Mouse (Mus musculus): ENCODE results near the gene Rdh19. TPM values are rescaled to one million over a fixed set of nuclear protein-coding genes. Genes with fewer than 3 reads are reported as not detected.
"Not testable (repeated sequence)": the region's sequence is repeated elsewhere in the genome, so short reads cannot be mapped to it uniquely, and the experiment has no call there.

Rdh19 gene
- total RNA-seq (2015) (not detected in 2 replicates), total RNA-seq (2017) (not detected in 2 replicates)

DNA sequence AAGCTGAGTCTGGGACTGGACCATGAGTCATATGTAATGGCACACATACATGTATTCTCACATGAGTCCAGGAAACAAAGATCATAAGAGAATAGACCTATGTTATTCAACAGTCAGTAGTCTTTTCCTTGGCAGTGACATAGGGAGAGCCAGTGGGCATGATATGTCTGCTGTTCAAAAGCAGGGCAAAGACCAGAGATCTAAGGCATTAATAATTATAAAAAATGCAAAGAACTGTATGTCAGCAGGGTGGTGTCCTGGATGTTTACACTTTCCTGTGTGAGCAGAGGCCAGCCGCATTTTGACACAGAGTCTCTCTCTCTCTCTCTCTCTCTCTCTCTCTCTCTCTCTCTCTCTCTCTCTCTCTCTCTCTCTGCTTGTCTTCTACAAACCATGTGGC lies at the start of gene Rdh19:
Rdh19 (plus strand) TSS at position 301 of the 400 bp plus-strand sequence.
- no peak for ATAC-seq (replicated peaks; ENCODE audit: poor library complexity)

- ATAC-seq (replicated peaks; ENCODE audit: poor library complexity), result no peak
Observed at GRCm38 (mm10) chr10:127800891-127801290, 48.8 kb upstream of the Rdh19 start, which contains the start of gene Rdh16. Rdh16 (plus strand) TSS chr10:127801152.

DNA sequence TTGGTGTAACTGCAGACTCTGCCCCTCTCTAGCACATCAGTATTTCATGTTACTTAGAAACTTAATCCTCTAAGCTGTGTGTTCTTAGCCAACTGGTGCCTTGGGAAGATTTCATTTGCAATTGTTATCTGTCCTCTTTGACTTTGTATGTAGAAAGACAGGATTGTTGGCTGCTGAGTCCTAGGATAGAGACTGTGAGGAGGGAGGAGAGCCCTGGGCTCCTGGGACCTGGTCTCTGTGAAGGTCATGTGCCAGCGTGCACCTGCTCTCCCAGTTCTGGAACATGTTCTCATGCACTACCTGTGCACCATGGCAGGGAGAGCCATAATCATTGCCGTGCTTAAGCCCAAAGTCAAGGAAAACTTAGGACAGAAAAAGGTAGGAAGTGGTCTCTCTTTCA lies 48.1 kb upstream of the Rdh19 start:
- ATAC-seq (replicated peaks; ENCODE audit: poor library complexity), result no peak

- no peak for ATAC-seq (replicated peaks; ENCODE audit: poor library complexity)
Observed at GRCm38 (mm10) chr10:127802236-127802635, 47.5 kb upstream of the Rdh19 start.

GRCm38 (mm10) chr10:127804416-127804815 lies 45.3 kb upstream of the Rdh19 start:
- no peak for ATAC-seq (replicated peaks; ENCODE audit: poor library complexity)

GRCm38 (mm10) chr10:127815888-127816287 lies 33.8 kb upstream of the Rdh19 start:
- ATAC-seq (replicated peaks; ENCODE audit: poor library complexity), result no peak

GRCm38 (mm10) chr10:127817268-127817910 lies 32.3 kb upstream of the Rdh19 start:
- ATAC-seq (replicated peaks; ENCODE audit: poor library complexity), result not testable (repeated sequence)

GRCm38 (mm10) chr10:127821806-127822205 lies 27.9 kb upstream of the Rdh19 start:
- not testable (repeated sequence) for ATAC-seq (replicated peaks; ENCODE audit: poor library complexity)

DNA sequence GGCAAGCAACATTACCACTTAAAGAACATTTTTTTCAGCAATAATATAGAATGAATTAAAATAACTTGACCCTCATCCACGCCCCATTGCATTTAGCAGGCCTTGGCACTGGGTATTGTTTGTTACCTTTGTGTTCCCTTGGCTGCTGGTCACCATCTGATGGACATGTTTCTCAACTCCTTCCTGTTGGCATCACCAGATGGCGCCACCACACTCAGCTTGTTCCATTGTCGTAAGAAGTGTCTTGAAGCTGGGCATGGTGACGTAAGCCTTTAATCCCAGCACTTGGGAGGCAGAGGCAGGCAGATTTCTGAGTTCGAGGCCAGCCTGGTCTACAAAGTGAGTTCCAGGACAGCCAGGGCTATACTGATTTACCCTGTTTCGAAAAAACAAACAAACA lies 24.3 kb upstream of the Rdh19 start:
- ATAC-seq (replicated peaks; ENCODE audit: poor library complexity), result peak; percentile 73

DNA sequence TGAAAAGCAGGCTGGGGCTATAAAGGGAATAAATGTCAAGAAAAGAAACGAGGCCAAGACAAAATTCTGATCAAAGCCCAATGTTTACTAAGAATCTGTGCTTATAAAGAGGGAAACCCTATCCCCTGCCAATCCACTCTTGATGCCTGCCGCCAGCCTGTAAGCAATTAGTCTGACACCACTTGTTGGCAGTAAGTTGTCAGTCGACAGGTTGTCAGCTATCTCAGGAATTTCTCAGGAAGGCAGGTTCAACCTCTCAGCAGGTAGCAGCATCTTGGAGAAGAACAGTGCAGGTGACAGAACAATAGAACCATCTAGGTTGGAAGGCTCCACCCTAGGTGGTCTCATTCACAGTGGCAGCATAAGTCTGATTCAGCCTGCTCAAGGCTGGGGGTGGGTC lies 20.6 kb upstream of the Rdh19 start:
- ATAC-seq (replicated peaks; ENCODE audit: poor library complexity), result no peak

DNA sequence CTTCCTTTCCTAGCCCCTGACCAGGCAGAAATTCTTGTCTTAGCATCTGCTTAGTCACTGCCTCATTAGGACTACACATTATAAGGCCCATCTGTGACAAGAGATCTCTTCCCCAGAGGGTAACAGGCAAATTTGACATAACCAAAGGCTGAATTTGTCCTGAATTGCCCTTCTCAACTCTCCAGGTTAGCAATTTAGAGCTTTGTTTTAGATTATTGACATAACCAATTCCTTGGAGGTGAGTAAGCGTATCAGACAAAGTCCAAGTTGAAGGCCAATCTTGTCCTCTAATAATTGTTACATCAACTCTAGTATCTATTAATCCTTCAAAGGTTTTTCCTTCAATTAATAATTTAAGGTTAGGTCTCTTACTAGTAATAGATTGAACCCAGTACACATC lies 15.5 kb upstream of the Rdh19 start:
- not testable (repeated sequence) for ATAC-seq (replicated peaks; ENCODE audit: poor library complexity)

GRCm38 (mm10) chr10:127835292-127835691 lies 14.4 kb upstream of the Rdh19 start:
- ATAC-seq (replicated peaks; ENCODE audit: poor library complexity), result no peak

GRCm38 (mm10) chr10:127837793-127838192 lies 11.9 kb upstream of the Rdh19 start:
- not testable (repeated sequence) for ATAC-seq (replicated peaks; ENCODE audit: poor library complexity)

GRCm38 (mm10) chr10:127838539-127838938 lies 11.2 kb upstream of the Rdh19 start:
- no peak for ATAC-seq (replicated peaks; ENCODE audit: poor library complexity)

DNA sequence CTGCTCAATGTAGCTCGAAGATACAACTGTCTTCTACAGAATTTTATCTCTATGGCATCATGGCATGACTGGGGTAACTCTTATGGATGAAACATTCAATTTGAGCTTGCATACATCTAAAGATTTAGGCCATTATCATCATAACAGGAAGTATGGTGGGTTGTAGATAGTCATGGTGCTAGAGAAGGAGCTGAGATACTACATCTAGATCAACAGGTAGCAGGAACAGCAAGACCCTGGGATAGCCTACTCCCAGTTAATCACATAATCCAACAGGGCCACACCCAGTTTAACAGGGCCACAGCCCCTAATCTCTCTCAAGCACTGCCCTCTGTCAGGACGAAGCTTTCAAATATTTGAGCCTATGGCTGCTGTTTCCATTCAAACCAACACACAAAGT lies 9.0 kb upstream of the Rdh19 start:
- no peak for ATAC-seq (replicated peaks; ENCODE audit: poor library complexity)

DNA sequence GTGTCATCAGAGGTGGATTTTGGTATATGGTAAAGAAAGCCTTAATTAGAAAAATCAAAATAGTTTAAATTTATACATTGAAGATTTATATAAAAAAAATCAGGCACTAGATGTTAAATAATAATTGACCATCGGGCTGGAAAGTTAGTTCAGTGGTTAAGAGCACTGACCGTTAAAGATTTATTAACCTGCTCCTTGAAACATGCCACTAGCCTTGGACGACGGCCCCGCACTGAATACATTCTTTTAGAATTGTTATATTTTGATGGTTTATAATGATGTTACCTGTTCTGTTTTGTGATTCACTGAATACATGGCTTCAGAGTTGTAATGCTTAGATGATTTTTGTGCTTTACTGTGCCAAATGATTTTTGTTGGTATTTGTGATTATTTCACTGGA lies 3.8 kb upstream of the Rdh19 start:
- not testable (repeated sequence) for ATAC-seq (replicated peaks; ENCODE audit: poor library complexity)

DNA sequence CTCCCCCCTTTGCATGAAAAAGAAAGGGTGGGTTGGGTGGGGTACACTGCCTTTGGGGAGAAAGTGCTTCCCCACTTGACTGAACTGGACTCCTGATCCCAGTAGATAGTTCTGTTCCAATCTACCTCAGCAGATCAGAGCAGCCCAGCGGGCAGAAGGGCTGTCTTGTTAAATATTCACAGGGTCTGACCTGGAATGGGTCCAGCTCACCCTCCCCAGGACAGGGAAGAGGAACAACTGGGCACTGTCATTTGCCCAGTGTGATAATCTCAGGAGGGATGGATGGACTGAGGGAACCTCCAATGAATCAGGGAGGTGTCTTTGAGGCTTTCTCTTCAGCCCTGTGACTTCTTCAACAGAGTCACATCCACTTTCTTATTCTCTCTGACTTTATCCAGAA lies 1.6 kb upstream of the Rdh19 start:
- no peak for ATAC-seq (replicated peaks; ENCODE audit: poor library complexity)

- ATAC-seq (replicated peaks; ENCODE audit: poor library complexity), result no peak
Observed at GRCm38 (mm10) chr10:127856376-127856775, 6.6 kb downstream of the Rdh19 start.

- ATAC-seq (replicated peaks; ENCODE audit: poor library complexity), result no peak
Observed at GRCm38 (mm10) chr10:127864931-127865330, 15.2 kb downstream of the Rdh19 start.

DNA sequence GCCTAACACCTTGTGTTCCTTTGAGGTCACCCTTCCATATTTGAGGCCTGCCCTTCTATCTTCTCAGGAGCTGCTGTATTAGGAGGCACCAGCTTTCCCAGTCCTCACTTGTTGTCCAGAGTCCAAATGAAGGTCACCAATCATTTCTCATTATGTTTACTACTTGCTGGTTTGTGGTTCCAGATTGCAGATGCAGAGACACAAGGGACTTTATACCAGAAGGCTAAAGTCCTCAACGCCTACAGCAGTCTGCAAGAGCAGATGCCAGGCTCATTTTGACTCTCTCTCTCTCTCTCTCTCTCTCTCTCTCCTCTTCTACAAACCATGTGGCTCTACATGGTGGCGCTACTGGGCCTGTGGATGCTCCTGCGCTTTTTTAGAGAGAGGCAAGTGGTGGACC lies 16.5 kb downstream of the Rdh19 start, which contains the start of gene Rdh16f2:
Rdh16f2 (plus strand) TSS at position 243 of the 400 bp plus-strand sequence.
- no peak for ATAC-seq (replicated peaks; ENCODE audit: poor library complexity)

- ATAC-seq (replicated peaks; ENCODE audit: poor library complexity), result no peak; the same call in 1 of the 2 replicates
Observed at GRCm38 (mm10) chr10:127872484-127872883, 22.8 kb downstream of the Rdh19 start.

GRCm38 (mm10) chr10:127877681-127878080 lies 28.0 kb downstream of the Rdh19 start:
- 0 out of 2 replicates have a peak, but pooled peaks have one; percentile 29 for ATAC-seq (replicated peaks; ENCODE audit: poor library complexity)
